Mouse (Mus musculus) 3134 (cell line): ENCODE data around the gene Troap.
"Not testable (repeated sequence)": the region's sequence is repeated elsewhere in the genome, so short reads cannot be mapped to it uniquely, and the experiment has no call there.

Source experiments
- DNase-seq: peaks from one replicate; pipeline ENCODE4 v3.0.0-alpha.2; 2011; ENCODE audit warnings: low spot score; ENCODE audit not compliant: insufficient read length; ENCODE audit errors: extremely low read depth

The Troap gene

GRCm38 (mm10) chr15:99039996-99040919, 34.1 kb upstream of the Troap start:
- DNase-seq, result peak; percentile 52

GRCm38 (mm10) chr15:99040920-99041856, 33.2 kb upstream of the Troap start:
- no peak for DNase-seq

GRCm38 (mm10) chr15:99042334-99042733, 32.0 kb upstream of the Troap start:
- DNase-seq, result no peak

GRCm38 (mm10) chr15:99044854-99045253, 29.5 kb upstream of the Troap start:
- no peak for DNase-seq

GRCm38 (mm10) chr15:99045734-99046133, 28.6 kb upstream of the Troap start:
- DNase-seq, result not testable (repeated sequence)

- no peak for DNase-seq
These were observed 24.7 kb upstream of the Troap start for GRCm38 (mm10) chr15:99049473-99050253.

GRCm38 (mm10) chr15:99053373-99053772, 21.0 kb upstream of the Troap start:
- DNase-seq, result no peak

GRCm38 (mm10) chr15:99055040-99055439, 19.3 kb upstream of the Troap start, which contains the start of gene Prph:
TSS of gene Prph (plus strand) at chr15:99055174.
- no peak for DNase-seq

GRCm38 (mm10) chr15:99055511-99055961, 18.8 kb upstream of the Troap start:
- DNase-seq, result no peak

- no peak for DNase-seq
These were observed 18.0 kb upstream of the Troap start for GRCm38 (mm10) chr15:99056332-99056731.

- DNase-seq, result no peak
These were observed 8.7 kb upstream of the Troap start for GRCm38 (mm10) chr15:99065557-99066165.

- DNase-seq, result no peak
These were observed 2.4 kb upstream of the Troap start for GRCm38 (mm10) chr15:99071988-99072387.

GRCm38 (mm10) chr15:99074600-99075333, 392 bp downstream of the Troap start:
- DNase-seq, result peak; percentile 100

- not testable (repeated sequence) for DNase-seq
These were observed 1.6 kb downstream of the Troap start for GRCm38 (mm10) chr15:99076011-99076410.

GRCm38 (mm10) chr15:99078181-99078910, 4.0 kb downstream of the Troap start:
- no peak for DNase-seq

- DNase-seq, result no peak
These were observed 5.4 kb downstream of the Troap start for GRCm38 (mm10) chr15:99079804-99080203.

GRCm38 (mm10) chr15:99082322-99082721, 7.9 kb downstream of the Troap start:
- no peak for DNase-seq

GRCm38 (mm10) chr15:99082840-99083239, 8.5 kb downstream of the Troap start:
- DNase-seq, result no peak

- DNase-seq, result no peak
These were observed 8.9 kb downstream of the Troap start for GRCm38 (mm10) chr15:99083258-99083657.
